8 mouse cellular contexts compared by ENCODE assay signal in the genomic region with DNA sequence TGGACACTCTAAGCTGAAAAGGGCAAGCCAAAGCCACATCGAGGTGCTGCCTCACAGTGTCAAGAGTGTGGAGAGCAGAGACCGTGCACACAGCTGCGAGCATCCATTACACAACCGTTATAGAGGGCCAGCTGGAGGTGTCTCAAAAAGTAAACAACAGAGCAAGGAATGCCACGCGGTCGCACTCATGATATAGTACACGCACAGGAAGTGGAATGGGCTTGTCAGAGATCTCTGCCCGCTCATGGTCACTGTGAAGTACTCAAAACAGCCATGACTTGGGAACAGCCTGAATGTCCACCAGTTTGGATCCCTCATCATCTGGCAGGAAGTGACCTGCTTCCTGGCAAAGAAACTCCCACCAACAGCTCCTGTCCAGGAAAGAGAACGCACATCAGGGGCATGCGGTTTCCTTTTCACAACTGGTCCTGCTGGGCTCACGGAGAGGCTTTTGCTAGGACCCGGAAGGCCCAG.
A peak's percentile ranks its signal among the peaks of the same experiment; 100 is the strongest.
DNase-seq lines count a peak whose midpoint lies in the region; ATAC-seq lines count a peak whose summit lies in the region.

No protein-coding gene starts in this region.

- no peak overlapping the region for H3K27ac ChIP-seq in embryonic facial prominence, embryonic 11.5 days (replicated peaks; ENCODE audit: low read depth, low read length)

- H3K36me3 ChIP-seq in embryonic facial prominence, embryonic 11.5 days (replicated peaks; ENCODE audit: control insufficient read depth, insufficient read depth, low read depth, low read length), result no peaks in the 10 kb centered on the region

- no peak overlapping the region for H3K4me2 ChIP-seq in embryonic facial prominence, embryonic 11.5 days (ENCODE audit: low read depth, low read length)

- no peaks in the 10 kb centered on the region for H3K27me3 ChIP-seq in embryonic facial prominence, embryonic 11.5 days (ENCODE audit: control insufficient read depth, insufficient read depth, low read length)

- ATAC-seq in embryonic facial prominence, embryonic 11.5 days (replicated peaks; ENCODE audit: insufficient number of reproducible peaks, low FRiP score, low TSS enrichment, low read depth), result no peak

- H3K4me1 ChIP-seq in embryonic facial prominence, embryonic 11.5 days (ENCODE audit: control insufficient read depth, insufficient read depth, low read length), result no peaks in the 10 kb centered on the region

- H3K9me3 ChIP-seq in embryonic facial prominence, embryonic 11.5 days (replicated peaks; ENCODE audit: control insufficient read depth, low read length), result no peaks in the 10 kb centered on the region

- WGBS in embryonic facial prominence, embryonic 11.5 days, result 71% methylated on average over 13 of the region's 13 CpGs

- no peak overlapping the region for H3K9ac ChIP-seq in embryonic facial prominence, embryonic 11.5 days (replicated peaks; ENCODE audit: low read length)

- H3K4me3 ChIP-seq in embryonic facial prominence, embryonic 11.5 days (ENCODE audit: low read depth, low read length), result no peak overlapping the region

- DNase-seq in NIH3T3 (ENCODE audit: low read depth) (peak; percentile 36), MN1 (ENCODE audit: low spot score) (no peak)
- peak; percentile 11 for DNase-seq in embryonic facial prominence, embryonic 11.5 days (ENCODE audit: low spot score)
- peak; percentile 54 for DNase-seq in kidney, adult 18-20 months
- DNase-seq in lung, postnatal 10 days, result peak; percentile 71
- no peak for DNase-seq in cerebellum, adult 9-11 months
- DNase-seq in retina, postnatal 1 day, result no peak
- DNase-seq in layer of hippocampus, adult 11-12 months (ENCODE audit: low spot score), result no peak

Comparison
In these comparisons a context has a peak if more than half of its experiments do, and no peak if none do; other contexts are left out.
1. DNase-seq: peak in NIH3T3 (single experiment), embryonic facial prominence, embryonic 11.5 days (single experiment), kidney, adult 18-20 months (single experiment) and lung, postnatal 10 days (single experiment); none in cerebellum, adult 9-11 months (single experiment), retina, postnatal 1 day (single experiment), layer of hippocampus, adult 11-12 months (single experiment) and MN1 (single experiment).